Mouse (Mus musculus) gonadal fat pad, adult 2 months (tissue): ENCODE measurements around the gene Coro1c. TPM values are rescaled to one million over a fixed set of nuclear protein-coding genes. Genes with fewer than 3 reads are reported as not detected.

Source experiments
- DNase-seq: peaks from one replicate; pipeline ENCODE4 v3.0.0-alpha.2; 2012; ENCODE audit warnings: low read depth
- polyA plus RNA-seq: library from polyadenylated mRNA; depleted of rRNA; stranded (reverse); fragments of >200 nt; gene quantifications from 2 replicates; pipeline ENCODE4 v1.2.3, GENCODE M21; 2012

Gene Coro1c
- polyA plus RNA-seq, 1 experiment, result 51.0 TPM

- DNase-seq, result no peak
These were observed 21.0 kb upstream of the Coro1c start for GRCm38 (mm10) chr5:113929526-113929925.

GRCm38 (mm10) chr5:113924608-113925007, 16.1 kb upstream of the Coro1c start:
- no peak for DNase-seq

GRCm38 (mm10) chr5:113921310-113922166, 13.0 kb upstream of the Coro1c start:
- no peak for DNase-seq

- DNase-seq, result no peak
These were observed 10.5 kb upstream of the Coro1c start for GRCm38 (mm10) chr5:113919060-113919459.

GRCm38 (mm10) chr5:113918654-113919053, 10.1 kb upstream of the Coro1c start:
- no peak for DNase-seq

GRCm38 (mm10) chr5:113910705-113911104, 2.1 kb upstream of the Coro1c start:
- DNase-seq, result no peak

- no peak for DNase-seq
These were observed 1.6 kb upstream of the Coro1c start for GRCm38 (mm10) chr5:113910065-113910701.

- no peak for DNase-seq
These were observed 581 bp downstream of the Coro1c start for GRCm38 (mm10) chr5:113907786-113908567.

GRCm38 (mm10) chr5:113906958-113907735, 1.4 kb downstream of the Coro1c start:
- no peak for DNase-seq

GRCm38 (mm10) chr5:113904987-113905386, 3.6 kb downstream of the Coro1c start:
- no peak for DNase-seq

- DNase-seq, result no peak
These were observed 5.6 kb downstream of the Coro1c start for GRCm38 (mm10) chr5:113902983-113903382.

- no peak for DNase-seq
These were observed 6.5 kb downstream of the Coro1c start for GRCm38 (mm10) chr5:113902017-113902416.

- DNase-seq, result no peak
These were observed 7.4 kb downstream of the Coro1c start for GRCm38 (mm10) chr5:113901074-113901571.

GRCm38 (mm10) chr5:113899543-113899942, 9.0 kb downstream of the Coro1c start:
- no peak for DNase-seq

GRCm38 (mm10) chr5:113892005-113892404, 16.6 kb downstream of the Coro1c start:
- DNase-seq, result no peak

- DNase-seq, result no peak
These were observed 17.7 kb downstream of the Coro1c start for GRCm38 (mm10) chr5:113890874-113891273.

- DNase-seq, result no peak
These were observed 18.6 kb downstream of the Coro1c start for GRCm38 (mm10) chr5:113889912-113890311.

GRCm38 (mm10) chr5:113889181-113889906, 19.2 kb downstream of the Coro1c start:
- no peak for DNase-seq

GRCm38 (mm10) chr5:113888186-113888795, 20.3 kb downstream of the Coro1c start:
- DNase-seq, result no peak

GRCm38 (mm10) chr5:113887132-113887531, 21.4 kb downstream of the Coro1c start:
- no peak for DNase-seq
